Mouse (Mus musculus) erythroblast, embryonic 14.5 days (primary cell): ENCODE results near the gene Gm8127. TPM values are rescaled to one million over a fixed set of nuclear protein-coding genes. Genes with fewer than 3 reads are reported as not detected.
"Not testable (repeated sequence)": the region's sequence is repeated elsewhere in the genome, so short reads cannot be mapped to it uniquely, and the experiment has no call there.

Experiments used
- H3K27me3 ChIP-seq: 2 replicates; pipeline ENCODE4 v1.6.1; 2012; ENCODE audit warnings: inconsistent platforms; ENCODE audit not compliant: control insufficient read depth
- H3K36me3 ChIP-seq: 2 replicates; pipeline ENCODE4 v1.6.1; 2012; ENCODE audit warnings: mild to moderate bottlenecking, inconsistent platforms; ENCODE audit not compliant: control insufficient read depth
- H3K4me1 ChIP-seq: 2 replicates; pipeline ENCODE4 v1.6.1; 2012; ENCODE audit warnings: inconsistent platforms; ENCODE audit not compliant: control insufficient read depth
- H3K4me3 ChIP-seq: replicated peaks from 2 replicates; pipeline ENCODE3; 2012; ENCODE audit warnings: moderate library complexity, mild to moderate bottlenecking, inconsistent platforms
- H3K9me3 ChIP-seq: 2 replicates; pipeline ENCODE4 v1.6.1; 2012; ENCODE audit warnings: low read length, inconsistent platforms, mixed read lengths; ENCODE audit not compliant: control insufficient read depth
- TAL1 ChIP-seq: IDR thresholded peaks from 3 replicates; pipeline ENCODE4 v1.6.1; 2012; ENCODE audit warnings: low read length, inconsistent platforms, mixed read lengths
- polyA plus RNA-seq: library from polyadenylated mRNA; stranded (reverse); fragments of >175 nt; gene quantifications from 2 replicates; pipeline ENCODE4 v1.2.3, GENCODE M21; 2012

Gm8127 gene
- polyA plus RNA-seq, result not detected in 2 replicates

GRCm38 (mm10) chr14:43293503-43293902 lies at the start of gene Gm8127:
Gene Gm8127 (minus strand): TSS chr14:43293832.
- H3K9me3 ChIP-seq, H3K36me3 ChIP-seq, H3K4me3 ChIP-seq, H3K27me3 ChIP-seq, H3K4me1 ChIP-seq: not testable (repeated sequence)

- H3K36me3 ChIP-seq, H3K9me3 ChIP-seq, H3K4me3 ChIP-seq, H3K4me1 ChIP-seq, H3K27me3 ChIP-seq: not testable (repeated sequence)
These were observed 44.0 kb upstream of the Gm8127 start for GRCm38 (mm10) chr14:43337646-43338045.

- not testable (repeated sequence) for H3K36me3 ChIP-seq, H3K27me3 ChIP-seq, H3K4me1 ChIP-seq, H3K4me3 ChIP-seq, H3K9me3 ChIP-seq
These were observed 37.8 kb upstream of the Gm8127 start for GRCm38 (mm10) chr14:43331362-43331880.

GRCm38 (mm10) chr14:43328603-43329002 lies 35.0 kb upstream of the Gm8127 start:
- not testable (repeated sequence) for H3K4me1 ChIP-seq, H3K27me3 ChIP-seq

GRCm38 (mm10) chr14:43319516-43319915 lies 25.9 kb upstream of the Gm8127 start:
- H3K4me3 ChIP-seq, H3K36me3 ChIP-seq, H3K27me3 ChIP-seq, H3K9me3 ChIP-seq, H3K4me1 ChIP-seq: not testable (repeated sequence)

More at GRCm38 (mm10) chr14:43328603-43329002, 35.0 kb upstream of the Gm8127 start:
- not testable (repeated sequence) for H3K4me3 ChIP-seq, H3K36me3 ChIP-seq, H3K9me3 ChIP-seq

GRCm38 (mm10) chr14:43278681-43279080 lies 15.0 kb downstream of the Gm8127 start:
- not testable (repeated sequence) for H3K4me1 ChIP-seq, H3K9me3 ChIP-seq, H3K27me3 ChIP-seq, H3K36me3 ChIP-seq, H3K4me3 ChIP-seq

- H3K9me3 ChIP-seq, H3K36me3 ChIP-seq, H3K4me1 ChIP-seq, H3K4me3 ChIP-seq, H3K27me3 ChIP-seq: not testable (repeated sequence)
These were observed 15.5 kb downstream of the Gm8127 start for GRCm38 (mm10) chr14:43278146-43278545.

- H3K36me3 ChIP-seq, H3K9me3 ChIP-seq, H3K4me1 ChIP-seq, H3K27me3 ChIP-seq, H3K4me3 ChIP-seq: not testable (repeated sequence)
These were observed 16.2 kb downstream of the Gm8127 start for GRCm38 (mm10) chr14:43277468-43277867.

- not testable (repeated sequence) for H3K27me3 ChIP-seq, H3K9me3 ChIP-seq, H3K36me3 ChIP-seq, H3K4me1 ChIP-seq, H3K4me3 ChIP-seq
These were observed 17.9 kb downstream of the Gm8127 start for GRCm38 (mm10) chr14:43275752-43276151.

- not testable (repeated sequence) for H3K9me3 ChIP-seq, H3K36me3 ChIP-seq, H3K4me3 ChIP-seq, H3K27me3 ChIP-seq, H3K4me1 ChIP-seq
- TF ChIP-seq TAL1, result peak; percentile 17; the same call in 1 of the 3 replicates
These were observed 18.6 kb downstream of the Gm8127 start, which contains the start of gene Gm9732 for GRCm38 (mm10) chr14:43274986-43275511. Gene Gm9732 (plus strand): TSS chr14:43275036.

GRCm38 (mm10) chr14:43273161-43273560 lies 20.5 kb downstream of the Gm8127 start:
- not testable (repeated sequence) for H3K4me3 ChIP-seq, H3K9me3 ChIP-seq, H3K36me3 ChIP-seq, H3K27me3 ChIP-seq, H3K4me1 ChIP-seq

GRCm38 (mm10) chr14:43269211-43269610 lies 24.4 kb downstream of the Gm8127 start:
- not testable (repeated sequence) for H3K4me1 ChIP-seq, H3K4me3 ChIP-seq, H3K36me3 ChIP-seq, H3K9me3 ChIP-seq, H3K27me3 ChIP-seq

GRCm38 (mm10) chr14:43268521-43269084 lies 25.0 kb downstream of the Gm8127 start:
- H3K4me1 ChIP-seq, H3K27me3 ChIP-seq, H3K4me3 ChIP-seq, H3K9me3 ChIP-seq, H3K36me3 ChIP-seq: not testable (repeated sequence)

- not testable (repeated sequence) for H3K4me1 ChIP-seq, H3K27me3 ChIP-seq, H3K4me3 ChIP-seq, H3K36me3 ChIP-seq, H3K9me3 ChIP-seq
These were observed 30.2 kb downstream of the Gm8127 start for GRCm38 (mm10) chr14:43263421-43263820.

- not testable (repeated sequence) for H3K36me3 ChIP-seq, H3K4me1 ChIP-seq, H3K4me3 ChIP-seq, H3K27me3 ChIP-seq, H3K9me3 ChIP-seq
These were observed 35.3 kb downstream of the Gm8127 start, which contains the start of gene Gm8126 for GRCm38 (mm10) chr14:43258349-43258748. Gene Gm8126 (plus strand): TSS chr14:43258649.
